Mouse (Mus musculus) urinary bladder, postnatal 36 days (tissue): ENCODE measurements around the gene E130311K13Rik.

ENCODE experiments used
- DNase-seq, 2 experiments: peaks; one replicate each; pipeline ENCODE4 v3.0.0; 2022; ENCODE audit warnings: low spot score in 2 of 2, mixed read lengths in 1 of 2

The E130311K13Rik gene

GRCm38 (mm10) chr3:63928878-63929859 lies at the start of gene E130311K13Rik:
E130311K13Rik (minus strand) TSS chr3:63929472.
- peak; percentile 90 to 91 for DNase-seq

GRCm38 (mm10) chr3:63977895-63978294 lies 48.6 kb upstream of the E130311K13Rik start:
- no peak for DNase-seq

- peak; percentile 90 to 94 for DNase-seq
Observed at GRCm38 (mm10) chr3:63975955-63976908, 47.0 kb upstream of the E130311K13Rik start, which contains the start of gene Gmps. Gmps (plus strand) TSS chr3:63976106.

- DNase-seq = no peak
Observed at GRCm38 (mm10) chr3:63965929-63966328, 36.7 kb upstream of the E130311K13Rik start.

- DNase-seq = no peak
Observed at GRCm38 (mm10) chr3:63964922-63965249, 35.6 kb upstream of the E130311K13Rik start.

- peak; percentile 99 for DNase-seq
Observed at GRCm38 (mm10) chr3:63964100-63964921, 35.0 kb upstream of the E130311K13Rik start, which contains the start of gene Slc33a1. Slc33a1 (minus strand) TSS chr3:63964768.

GRCm38 (mm10) chr3:63963421-63964099 lies 34.3 kb upstream of the E130311K13Rik start:
- DNase-seq = no peak

- DNase-seq = no peak
Observed at GRCm38 (mm10) chr3:63949837-63950236, 20.6 kb upstream of the E130311K13Rik start.

- no peak for DNase-seq
Observed at GRCm38 (mm10) chr3:63941204-63941850, 12.1 kb upstream of the E130311K13Rik start.

- DNase-seq = no peak
Observed at GRCm38 (mm10) chr3:63938928-63939327, 9.7 kb upstream of the E130311K13Rik start.

GRCm38 (mm10) chr3:63919634-63920033 lies 9.6 kb downstream of the E130311K13Rik start:
- no peak for DNase-seq

- no peak for DNase-seq
Observed at GRCm38 (mm10) chr3:63910301-63910700, 19.0 kb downstream of the E130311K13Rik start.

GRCm38 (mm10) chr3:63905241-63905640 lies 24.0 kb downstream of the E130311K13Rik start:
- DNase-seq = no peak

- DNase-seq = no peak
Observed at GRCm38 (mm10) chr3:63904157-63904556, 25.1 kb downstream of the E130311K13Rik start.

- no peak for DNase-seq
Observed at GRCm38 (mm10) chr3:63900021-63900571, 29.2 kb downstream of the E130311K13Rik start.

- peak; percentile 13 to 18 for DNase-seq
Observed at GRCm38 (mm10) chr3:63899309-63899695, 30.0 kb downstream of the E130311K13Rik start, which contains the start of gene Plch1. Plch1 (minus strand) TSS chr3:63899472.

GRCm38 (mm10) chr3:63898581-63899308 lies 30.5 kb downstream of the E130311K13Rik start:
- DNase-seq = peak; percentile 61 to 72

GRCm38 (mm10) chr3:63897177-63897576 lies 32.1 kb downstream of the E130311K13Rik start:
- DNase-seq = no peak

GRCm38 (mm10) chr3:63896303-63896702 lies 33.0 kb downstream of the E130311K13Rik start:
- no peak for DNase-seq
